Mouse (Mus musculus) embryonic facial prominence, embryonic 14.5 days (tissue): Measurements from ENCODE around the gene Ccnyl1. TPM values are rescaled to one million over a fixed set of nuclear protein-coding genes. Genes with fewer than 3 reads are reported as not detected.
"Not testable (repeated sequence)": the region's sequence is repeated elsewhere in the genome, so short reads cannot be mapped to it uniquely, and the experiment has no call there.

Experiments used
- ATAC-seq: fragments of 200-750 bp; cut with Nextera tagmentation; 2 replicates; pipeline ENCODE4 v1.8.0; 2017; ENCODE audit warnings: low read depth, moderate number of reproducible peaks, moderate TSS enrichment
- DNase-seq: peaks from one replicate; pipeline ENCODE4 v3.0.0-alpha.2; 2015; ENCODE audit warnings: low spot score
- H3K27ac ChIP-seq: fragments of 300-500 bp; sonication (generic); replicated peaks from 2 replicates; pipeline ENCODE4 v1.5.1; 2014; ENCODE audit warnings: low read depth, mild to moderate bottlenecking, low read length, moderate library complexity
- H3K27me3 ChIP-seq: fragments of 300-500 bp; sonication (generic); replicated peaks from 2 replicates; pipeline ENCODE4 v1.6.1; 2014; ENCODE audit warnings: low read length; ENCODE audit not compliant: control insufficient read depth, insufficient read depth
- H3K36me3 ChIP-seq: fragments of 300-500 bp; sonication (generic); 2 replicates; pipeline ENCODE4 v1.6.1; 2014; ENCODE audit warnings: low read length, mixed read lengths; ENCODE audit not compliant: control insufficient read depth, insufficient read depth
- H3K4me1 ChIP-seq: fragments of 300-500 bp; sonication (generic); 2 replicates; pipeline ENCODE4 v1.6.1; 2014; ENCODE audit warnings: antibody characterized with exemption, low read length; ENCODE audit not compliant: control insufficient read depth, insufficient read depth
- H3K4me2 ChIP-seq: fragments of 300-500 bp; sonication (generic); 2 replicates; pipeline ENCODE4 v1.6.1; 2014; ENCODE audit warnings: low read depth, mild to moderate bottlenecking, low read length, moderate library complexity, mixed read lengths
- H3K4me3 ChIP-seq: fragments of 300-500 bp; sonication (generic); 2 replicates; pipeline ENCODE4 v1.5.1; 2014; ENCODE audit warnings: low read depth, mild to moderate bottlenecking, low read length
- H3K9ac ChIP-seq: fragments of 300-500 bp; sonication (generic); 2 replicates; pipeline ENCODE4 v1.6.1; 2014; ENCODE audit warnings: low read depth, mild to moderate bottlenecking, low read length, moderate library complexity, mixed read lengths
- H3K9me3 ChIP-seq: fragments of 300-500 bp; sonication (generic); 2 replicates; pipeline ENCODE4 v1.6.1; 2016; ENCODE audit warnings: low read length; ENCODE audit not compliant: control insufficient read depth
- WGBS: fragments of 180-500 bp; shearing (Covaris S2); extraction: QIAGEN DNeasy Blood & Tissue Kit; methylation state at CpG from one replicate; pipeline ENCODE4 v1.1.7; 2014; 5-methylcytosine and 5-hydroxymethylcytosine counted together
- polyA plus RNA-seq: library from polyadenylated mRNA; unstranded; fragments of >200 nt; fragmentation: Nextera tagmentation; extraction: Ambion mirVana; gene quantifications from 2 replicates; pipeline ENCODE4 v1.2.1, GENCODE M21; 2014

Gene Ccnyl1
- polyA plus RNA-seq, result 8.3 and 8.4 TPM in 2 replicates

- Histone ChIP-seq H3K27me3 (no peaks in the 10 kb centered on the region), H3K4me1 (peaks cover 15% of the 10 kb centered on the region), H3K4me2 (peak within 1 kb of the TSS; percentile 87), H3K36me3 (no peaks in the 10 kb centered on the region), H3K27ac (peak within 1 kb of the TSS; percentile 68), H3K4me3 (peak within 1 kb of the TSS; percentile 85), H3K9ac (peak within 1 kb of the TSS; percentile 83), H3K9me3 (no peaks in the 10 kb centered on the region)
- ATAC-seq (peak; percentile 100), DNase-seq (peak; percentile 99)
- WGBS, result 1% methylated on average over 40 of the region's 71 CpGs
Measured at GRCm38 (mm10) chr1:64690213-64691013, at the start of gene Ccnyl1. Gene Ccnyl1, plus strand, starts transcription at chr1:64690455.

- ATAC-seq, result no peak
- H3K36me3 ChIP-seq, result no peaks in the 10 kb centered on the region
- no peaks in the 10 kb centered on the region for H3K9me3 ChIP-seq
- no peaks in the 10 kb centered on the region for H3K4me1 ChIP-seq
- 86% methylated on average over 6 of the region's 6 CpGs for WGBS
- no peak for DNase-seq
- H3K4me2 ChIP-seq, result no peak overlapping the region
- H3K4me3 ChIP-seq, result no peak overlapping the region
- no peaks in the 10 kb centered on the region for H3K27me3 ChIP-seq
- no peak overlapping the region for H3K27ac ChIP-seq
- no peak overlapping the region for H3K9ac ChIP-seq
Measured at GRCm38 (mm10) chr1:64641069-64641468, 49.2 kb upstream of the Ccnyl1 start.

- not testable (repeated sequence) for ATAC-seq, H3K9ac ChIP-seq
- WGBS, result 88% methylated on average over 8 of the region's 8 CpGs
Measured at GRCm38 (mm10) chr1:64642541-64642940, 47.7 kb upstream of the Ccnyl1 start.

GRCm38 (mm10) chr1:64644513-64644912 is 45.7 kb upstream of the Ccnyl1 start:
- DNase-seq, result no peak
- Histone ChIP-seq H3K27ac (no peak overlapping the region), H3K4me2 (no peak overlapping the region), H3K36me3 (no peaks in the 10 kb centered on the region), H3K27me3 (no peaks in the 10 kb centered on the region), H3K4me1 (no peaks in the 10 kb centered on the region), H3K9ac (no peak overlapping the region), H3K9me3 (no peaks in the 10 kb centered on the region), H3K4me3 (no peak overlapping the region)
- ATAC-seq, result no peak
- 92% methylated on average over 3 of the region's 3 CpGs for WGBS

More at GRCm38 (mm10) chr1:64642541-64642940, 47.7 kb upstream of the Ccnyl1 start:
- H3K27ac ChIP-seq, H3K36me3 ChIP-seq, DNase-seq, H3K4me2 ChIP-seq, H3K4me3 ChIP-seq, H3K27me3 ChIP-seq, H3K9me3 ChIP-seq, H3K4me1 ChIP-seq: not testable (repeated sequence)

GRCm38 (mm10) chr1:64649362-64650124 is 40.7 kb upstream of the Ccnyl1 start:
- Histone ChIP-seq H3K4me1 (no peaks in the 10 kb centered on the region), H3K27me3 (no peaks in the 10 kb centered on the region), H3K36me3 (no peaks in the 10 kb centered on the region), H3K9me3 (no peaks in the 10 kb centered on the region), H3K4me2 (no peak overlapping the region), H3K27ac (no peak overlapping the region), H3K9ac (no peak overlapping the region), H3K4me3 (no peak overlapping the region)
- 68% methylated on average over 11 of the region's 11 CpGs for WGBS
- DNase-seq (no peak), ATAC-seq (no peak)

- H3K9ac ChIP-seq, result no peak overlapping the region
- no peaks in the 10 kb centered on the region for H3K36me3 ChIP-seq
- no peaks in the 10 kb centered on the region for H3K4me1 ChIP-seq
- ATAC-seq (no peak), DNase-seq (no peak)
- WGBS, result 96% methylated on average over 6 of the region's 6 CpGs
- H3K27me3 ChIP-seq, result no peaks in the 10 kb centered on the region
- no peak overlapping the region for H3K4me2 ChIP-seq
- H3K27ac ChIP-seq, result no peak overlapping the region
- H3K9me3 ChIP-seq, result no peaks in the 10 kb centered on the region
- no peak overlapping the region for H3K4me3 ChIP-seq
Measured at GRCm38 (mm10) chr1:64653701-64654100, 36.6 kb upstream of the Ccnyl1 start.

- no peak for ATAC-seq
Measured at GRCm38 (mm10) chr1:64655415-64655814, 34.8 kb upstream of the Ccnyl1 start.

GRCm38 (mm10) chr1:64656423-64657129 is 33.7 kb upstream of the Ccnyl1 start:
- no peak for ATAC-seq
- no peaks in the 10 kb centered on the region for H3K27me3 ChIP-seq

More at GRCm38 (mm10) chr1:64655415-64655814, 34.8 kb upstream of the Ccnyl1 start:
- H3K4me2 ChIP-seq, result no peak overlapping the region
- no peaks in the 10 kb centered on the region for H3K4me1 ChIP-seq
- 23% methylated on average over 1 of the region's 1 CpGs for WGBS
- no peak overlapping the region for H3K4me3 ChIP-seq
- no peaks in the 10 kb centered on the region for H3K9me3 ChIP-seq
- H3K27me3 ChIP-seq, result no peaks in the 10 kb centered on the region
- DNase-seq, result no peak
- no peak overlapping the region for H3K27ac ChIP-seq
- H3K36me3 ChIP-seq, result no peaks in the 10 kb centered on the region
- H3K9ac ChIP-seq, result no peak overlapping the region

More at GRCm38 (mm10) chr1:64656423-64657129, 33.7 kb upstream of the Ccnyl1 start:
- Histone ChIP-seq H3K4me1 (no peaks in the 10 kb centered on the region), H3K4me2 (no peak overlapping the region), H3K36me3 (no peaks in the 10 kb centered on the region), H3K9ac (no peak overlapping the region), H3K4me3 (no peak overlapping the region), H3K9me3 (no peaks in the 10 kb centered on the region), H3K27ac (no peak overlapping the region)
- DNase-seq, result no peak
- 77% methylated on average over 3 of the region's 3 CpGs for WGBS
